Mouse (Mus musculus) hindlimb bud, embryonic 11.5 days (tissue): ENCODE measurements around the gene Esrrb.

Source experiments
- DNase-seq: peaks from one replicate; pipeline ENCODE4 v3.0.0-alpha.2; 2012; ENCODE audit warnings: low read depth, low spot score; ENCODE audit errors: extremely low spot score

The Esrrb gene

GRCm38 (mm10) chr12:86360696-86361631, at the start of gene Esrrb:
Esrrb (plus strand) TSS chr12:86361117.
- no peak for DNase-seq

GRCm38 (mm10) chr12:86320629-86321028, 40.3 kb upstream of the Esrrb start:
- no peak for DNase-seq

GRCm38 (mm10) chr12:86324297-86324696, 36.6 kb upstream of the Esrrb start:
- DNase-seq: no peak

GRCm38 (mm10) chr12:86329813-86330212, 31.1 kb upstream of the Esrrb start:
- no peak for DNase-seq

GRCm38 (mm10) chr12:86330684-86331083, 30.2 kb upstream of the Esrrb start:
- no peak for DNase-seq

GRCm38 (mm10) chr12:86331248-86331647, 29.7 kb upstream of the Esrrb start:
- DNase-seq: no peak

GRCm38 (mm10) chr12:86336209-86336608, 24.7 kb upstream of the Esrrb start:
- no peak for DNase-seq

GRCm38 (mm10) chr12:86336887-86337286, 24.0 kb upstream of the Esrrb start:
- DNase-seq: no peak

GRCm38 (mm10) chr12:86349477-86349876, 11.4 kb upstream of the Esrrb start:
- no peak for DNase-seq

GRCm38 (mm10) chr12:86359406-86359805, 1.5 kb upstream of the Esrrb start:
- no peak for DNase-seq

- DNase-seq: no peak
Measured at GRCm38 (mm10) chr12:86359873-86360272, 1.0 kb upstream of the Esrrb start.

GRCm38 (mm10) chr12:86364285-86364684, 3.4 kb downstream of the Esrrb start:
- no peak for DNase-seq

GRCm38 (mm10) chr12:86364756-86365155, 3.8 kb downstream of the Esrrb start:
- DNase-seq: no peak

GRCm38 (mm10) chr12:86370611-86371383, 9.9 kb downstream of the Esrrb start:
- no peak for DNase-seq

GRCm38 (mm10) chr12:86374286-86374685, 13.4 kb downstream of the Esrrb start:
- DNase-seq: no peak

- DNase-seq: peak; percentile 24
Measured at GRCm38 (mm10) chr12:86379672-86380213, 18.8 kb downstream of the Esrrb start.

- DNase-seq: no peak
Measured at GRCm38 (mm10) chr12:86383803-86384202, 22.9 kb downstream of the Esrrb start.

GRCm38 (mm10) chr12:86387671-86388270, 26.9 kb downstream of the Esrrb start:
- no peak for DNase-seq

GRCm38 (mm10) chr12:86394773-86395172, 33.9 kb downstream of the Esrrb start:
- DNase-seq: no peak

- no peak for DNase-seq
Measured at GRCm38 (mm10) chr12:86395326-86395725, 34.4 kb downstream of the Esrrb start.

GRCm38 (mm10) chr12:86398762-86399161, 37.8 kb downstream of the Esrrb start:
- no peak for DNase-seq
